Mouse (Mus musculus) ES-Bruce4 (cell line): ENCODE measurements around the gene Rwdd4a. TPM values are rescaled to one million over a fixed set of nuclear protein-coding genes. Genes with fewer than 3 reads are reported as not detected.

Source experiments
- H3K27ac ChIP-seq: 2 replicates; pipeline ENCODE4 v1.5.1; 2012; ENCODE audit warnings: low read length, inconsistent platforms; ENCODE audit not compliant: insufficient read depth
- H3K27me3 ChIP-seq: 2 replicates; pipeline ENCODE4 v1.6.1; 2012; ENCODE audit warnings: mild to moderate bottlenecking, low read length, inconsistent platforms; ENCODE audit not compliant: control insufficient read depth, poor library complexity, insufficient read depth, severe bottlenecking
- H3K36me3 ChIP-seq: 2 replicates; pipeline ENCODE4 v1.6.1; 2012; ENCODE audit warnings: inconsistent platforms, mild to moderate bottlenecking, low read length, moderate library complexity; ENCODE audit not compliant: control insufficient read depth, poor library complexity, insufficient read depth, severe bottlenecking
- H3K4me1 ChIP-seq: one replicate; pipeline ENCODE4 v1.8.1; 2011; ENCODE audit warnings: low read length; ENCODE audit not compliant: control insufficient read depth, insufficient read depth
- H3K4me3 ChIP-seq: 2 replicates; pipeline ENCODE4 v1.5.1; 2011; ENCODE audit warnings: low read depth, mild to moderate bottlenecking, low read length
- H3K9ac ChIP-seq: 2 replicates; pipeline ENCODE4 v1.6.1; 2012; ENCODE audit warnings: low read depth, mild to moderate bottlenecking, inconsistent platforms; ENCODE audit not compliant: poor library complexity, severe bottlenecking
- H3K9me3 ChIP-seq: replicated peaks from 2 replicates; pipeline ENCODE4 v1.6.1; 2012; ENCODE audit warnings: mild to moderate bottlenecking, low read length, inconsistent platforms; ENCODE audit not compliant: control insufficient read depth, poor library complexity, insufficient read depth, severe bottlenecking
- CTCF ChIP-seq: IDR thresholded peaks from one replicate; pipeline ENCODE4 v1.8.1; 2011; ENCODE audit warnings: low read depth, low read length
- EP300 ChIP-seq: IDR thresholded peaks from 2 replicates; pipeline ENCODE4 v1.6.1; 2011; ENCODE audit warnings: low read depth, low read length; ENCODE audit not compliant: insufficient read depth
- POLR2A ChIP-seq: IDR thresholded peaks from one replicate; pipeline ENCODE4 v1.8.1; 2011; ENCODE audit warnings: low read length; ENCODE audit not compliant: insufficient read depth
- polyA plus RNA-seq: library from polyadenylated mRNA; stranded (reverse); fragments of >200 nt; gene quantifications from 2 replicates; pipeline ENCODE4 v1.2.4, GENCODE M21; 2011; ENCODE audit warnings: low read depth; ENCODE audit not compliant: missing spikeins, insufficient read depth, insufficient read length

Rwdd4a gene
- polyA plus RNA-seq, 1 experiment = 34.5 TPM

DNA sequence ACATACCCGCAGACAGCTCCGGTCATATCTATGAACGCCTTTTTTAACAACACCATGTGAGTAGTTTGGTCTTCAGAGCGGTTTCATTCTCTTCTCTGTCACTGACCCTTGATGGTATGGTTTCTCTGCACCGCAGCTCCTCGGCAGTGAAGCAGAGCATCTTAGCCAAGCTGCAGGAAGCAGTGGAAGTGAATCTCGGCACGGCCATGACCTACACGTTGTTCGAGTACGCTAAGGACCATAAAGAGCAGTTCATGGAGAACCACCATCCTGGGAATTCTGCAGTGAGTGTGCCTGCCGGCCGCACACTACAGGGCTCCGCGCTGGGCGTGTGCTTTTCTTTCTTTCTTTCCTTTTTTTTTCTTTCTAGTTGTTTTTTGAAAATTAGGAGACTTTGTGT lies 9.3 kb downstream of the Rwdd4a start:
- no peaks in the 10 kb centered on the region for H3K27me3 ChIP-seq
- H3K36me3 ChIP-seq = peaks cover 35% of the 10 kb centered on the region
- H3K4me1 ChIP-seq = no peaks in the 10 kb centered on the region
- no peak overlapping the region for H3K9ac ChIP-seq
- H3K9me3 ChIP-seq = no peaks in the 10 kb centered on the region
- TF ChIP-seq CTCF (no peak), POLR2A (no peak), EP300 (no peak)
- no peak overlapping the region for H3K27ac ChIP-seq
- H3K4me3 ChIP-seq = no peak overlapping the region

DNA sequence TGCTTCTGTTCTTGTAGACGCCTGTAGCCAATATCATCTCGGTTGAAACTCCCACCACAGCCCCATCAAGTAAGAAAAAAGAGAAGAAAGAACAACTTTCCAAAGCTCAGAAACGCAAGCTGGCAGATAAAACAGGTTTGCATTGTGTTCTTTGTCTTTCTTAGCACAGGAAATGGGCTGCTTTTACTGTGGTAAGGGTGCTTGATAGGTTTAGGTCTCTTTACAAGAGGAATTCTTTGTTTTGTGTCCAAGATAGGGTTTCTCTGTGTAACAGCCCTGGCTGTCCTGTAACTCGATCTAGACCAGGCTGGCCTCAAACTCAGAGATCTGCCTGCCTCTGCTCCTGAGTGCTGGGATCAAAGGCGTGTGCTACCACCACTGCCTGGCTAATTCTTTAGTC lies 10.6 kb downstream of the Rwdd4a start:
- Histone ChIP-seq H3K4me3 (no peak overlapping the region), H3K4me1 (no peaks in the 10 kb centered on the region), H3K27me3 (no peaks in the 10 kb centered on the region), H3K9me3 (no peaks in the 10 kb centered on the region), H3K9ac (no peak overlapping the region), H3K36me3 (peaks cover 37% of the 10 kb centered on the region), H3K27ac (no peak overlapping the region)
- TF ChIP-seq EP300 (no peak), POLR2A (no peak), CTCF (no peak)

DNA sequence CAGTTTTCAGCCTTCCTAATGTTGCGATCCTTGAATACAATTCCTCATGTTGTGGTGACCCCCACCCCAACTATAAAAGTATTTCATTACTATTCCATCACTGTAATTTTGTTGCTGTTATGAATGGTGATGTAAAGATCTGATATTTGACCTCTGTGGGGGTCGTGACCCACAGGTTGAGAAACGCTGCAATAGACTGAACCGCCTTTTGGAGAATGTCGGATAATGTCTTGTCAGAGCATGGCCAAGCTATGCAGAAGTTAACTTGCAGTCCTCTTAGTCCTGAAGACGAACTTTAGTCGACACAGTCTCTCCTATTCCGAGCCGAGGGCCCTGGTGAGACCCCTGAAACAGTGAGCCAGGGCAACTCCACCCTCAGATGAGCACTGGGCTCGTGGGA lies 13.6 kb downstream of the Rwdd4a start:
- Histone ChIP-seq H3K9ac (no peak overlapping the region), H3K27ac (no peak overlapping the region), H3K36me3 (peaks cover 42% of the 10 kb centered on the region), H3K4me1 (no peaks in the 10 kb centered on the region), H3K27me3 (no peaks in the 10 kb centered on the region), H3K9me3 (no peaks in the 10 kb centered on the region), H3K4me3 (no peak overlapping the region)
- no peak for TF ChIP-seq POLR2A
- TF ChIP-seq CTCF = no peak
- no peak for TF ChIP-seq EP300

DNA sequence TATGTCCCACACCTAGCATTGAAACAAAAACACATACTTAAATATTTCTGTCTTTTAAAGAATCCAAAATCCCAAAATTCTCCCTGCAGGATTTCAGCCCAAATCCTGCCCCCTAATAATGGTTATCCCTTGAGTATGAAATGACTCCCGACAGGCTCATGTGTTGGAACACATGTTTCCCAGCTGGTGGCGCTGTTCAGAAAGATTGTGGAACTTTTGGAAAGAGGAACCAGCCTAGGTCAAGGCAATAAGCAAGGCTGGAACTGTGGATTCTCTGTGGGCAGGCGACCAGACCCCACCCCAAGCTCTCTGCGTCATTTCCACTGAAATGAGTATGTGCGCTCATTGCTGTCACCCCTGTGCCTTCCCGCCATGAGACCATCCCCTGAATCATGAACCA lies 20.1 kb downstream of the Rwdd4a start:
- no peaks in the 10 kb centered on the region for H3K27me3 ChIP-seq
- H3K27ac ChIP-seq = no peak overlapping the region
- 0 out of 2 replicates have a peak, but pooled peaks cover 2% of the 10 kb centered on the region for H3K9me3 ChIP-seq
- peak; percentile 29 for TF ChIP-seq CTCF
- no peak for TF ChIP-seq EP300
- no peak overlapping the region for H3K4me3 ChIP-seq
- no peaks in the 10 kb centered on the region for H3K4me1 ChIP-seq
- H3K36me3 ChIP-seq = peaks cover 8% of the 10 kb centered on the region
- H3K9ac ChIP-seq = no peak overlapping the region

DNA sequence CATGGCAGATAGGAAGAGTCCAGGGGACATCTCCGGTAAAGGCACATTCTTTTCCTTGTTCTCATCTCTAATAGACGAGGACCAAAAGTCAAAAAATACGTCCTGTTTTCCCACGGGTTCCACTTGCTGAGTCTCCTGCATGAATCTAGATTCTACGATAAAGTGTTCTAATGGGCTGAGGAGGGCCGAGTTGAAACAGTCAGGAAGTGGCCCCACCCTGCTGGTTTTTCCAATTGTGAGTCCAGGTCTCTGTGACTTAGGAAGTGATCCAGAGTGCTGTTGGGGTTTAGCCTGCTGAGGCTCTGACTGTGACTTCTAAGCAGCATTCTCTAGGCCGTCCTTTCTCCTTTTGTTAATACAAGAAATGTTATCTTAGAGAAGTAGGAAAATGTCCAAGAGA lies 23.0 kb downstream of the Rwdd4a start:
- H3K36me3 ChIP-seq = 0 out of 2 replicates have a peak, but pooled peaks cover 2% of the 10 kb centered on the region
- no peaks in the 10 kb centered on the region for H3K4me1 ChIP-seq
- H3K4me3 ChIP-seq = no peak overlapping the region
- TF ChIP-seq CTCF = no peak
- TF ChIP-seq EP300 = no peak
- no peak for TF ChIP-seq POLR2A
- 0 out of 2 replicates have a peak, but pooled peaks cover 2% of the 10 kb centered on the region for H3K9me3 ChIP-seq
- no peak overlapping the region for H3K27ac ChIP-seq
- no peaks in the 10 kb centered on the region for H3K27me3 ChIP-seq
- no peak overlapping the region for H3K9ac ChIP-seq

DNA sequence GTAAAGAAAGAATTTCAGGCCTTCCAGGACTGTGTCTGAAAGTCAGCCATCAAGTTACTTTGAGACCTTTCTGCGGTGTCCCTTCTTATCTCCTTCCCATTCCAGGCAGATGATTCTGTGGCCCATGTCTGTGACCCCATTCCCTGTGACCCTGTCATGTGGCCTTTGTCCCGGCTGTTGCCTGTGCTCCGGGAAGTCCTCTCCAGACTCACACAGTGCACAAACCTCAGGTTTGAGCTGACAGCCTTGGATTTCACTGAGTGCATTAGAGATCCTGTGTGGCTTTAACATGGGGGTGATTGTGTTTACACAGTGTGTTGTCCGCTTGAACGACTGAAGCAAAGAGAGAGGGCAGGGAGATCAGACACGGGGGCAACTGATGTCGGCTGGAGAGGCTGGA lies 24.8 kb downstream of the Rwdd4a start:
- H3K4me3 ChIP-seq = no peak overlapping the region
- H3K27me3 ChIP-seq = no peaks in the 10 kb centered on the region
- H3K9me3 ChIP-seq = no peaks in the 10 kb centered on the region
- H3K36me3 ChIP-seq = no peaks in the 10 kb centered on the region
- TF ChIP-seq EP300 (no peak), CTCF (no peak), POLR2A (no peak)
- no peaks in the 10 kb centered on the region for H3K4me1 ChIP-seq
- H3K27ac ChIP-seq = no peak overlapping the region
- no peak overlapping the region for H3K9ac ChIP-seq
